Mouse (Mus musculus): ENCODE data around the gene Rad54l. TPM values are rescaled to one million over a fixed set of nuclear protein-coding genes. Genes with fewer than 3 reads are reported as not detected.

Gene Rad54l
- polyA plus RNA-seq (2012; rRNA removed; ENCODE audit: low replicate concordance) = 1.2 and 1.9 TPM in 2 replicates

DNA sequence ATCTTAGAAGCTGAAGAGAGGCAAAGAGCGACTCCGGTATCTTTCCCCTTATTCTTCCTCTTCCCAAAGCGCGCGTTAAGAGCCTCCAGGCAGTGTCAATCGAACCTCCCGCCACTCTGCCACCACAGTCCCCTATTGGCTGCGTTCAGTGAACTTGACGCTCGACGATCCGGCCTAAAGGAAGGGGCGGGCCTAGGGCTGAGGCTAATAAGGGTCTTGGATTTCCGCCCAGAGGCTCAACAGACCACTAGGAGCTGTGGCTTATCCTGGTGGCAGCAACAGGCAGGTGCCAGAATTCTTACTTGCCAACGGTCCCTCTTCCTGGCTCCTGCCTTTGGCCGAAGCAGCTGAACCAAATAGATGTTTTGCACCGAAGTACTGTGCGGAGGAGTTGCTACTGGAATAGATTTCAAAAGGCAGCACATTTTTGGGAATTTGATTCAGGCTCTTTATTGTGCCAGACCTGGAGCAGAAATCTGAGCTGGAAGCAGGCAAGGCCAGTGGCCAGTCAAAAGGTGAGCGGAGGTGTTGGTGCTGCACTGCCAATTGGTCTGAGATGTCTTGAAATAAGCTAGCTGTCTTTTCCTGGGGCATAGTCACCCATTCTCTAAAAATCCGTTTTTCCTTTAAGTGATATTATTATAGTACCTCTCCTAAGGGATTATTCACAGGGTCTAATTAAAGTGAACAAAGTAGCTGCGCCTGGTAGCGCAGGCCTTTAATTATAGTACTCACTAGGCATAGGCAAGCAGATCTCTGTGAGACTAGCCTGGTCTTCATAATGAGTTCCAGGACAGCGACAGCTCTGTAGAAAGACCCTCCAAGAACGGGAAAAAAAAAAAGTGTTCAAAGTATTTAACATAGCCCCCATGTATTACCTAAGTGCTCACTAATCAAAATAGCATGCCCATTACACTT lies at the start of gene Rad54l, which contains the start of gene Pomgnt1:
Gene Rad54l (minus strand): TSS at position 89 of the 918 bp plus-strand sequence.
Gene Pomgnt1 (plus strand): TSS at position 239 of the 918 bp plus-strand sequence.

DNA sequence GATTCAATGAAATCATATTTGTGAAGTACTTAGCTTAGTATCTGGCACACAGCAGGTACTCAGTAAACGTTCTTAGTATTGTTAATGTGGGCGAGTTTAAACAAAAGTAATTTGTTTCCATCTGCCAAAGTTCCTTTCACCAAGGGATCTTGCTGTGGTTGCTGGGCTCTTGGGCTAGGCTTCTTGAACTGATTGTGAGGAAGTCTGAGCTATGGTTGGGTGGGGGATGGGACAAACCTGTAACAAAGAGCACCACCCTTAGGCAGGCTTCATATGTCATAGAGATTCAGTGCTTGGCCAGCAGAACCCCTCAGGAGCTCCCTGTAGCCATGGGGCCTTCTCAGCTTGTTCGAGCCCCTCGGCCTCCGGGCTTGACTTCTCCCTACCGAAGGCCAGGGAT lies 49.6 kb upstream of the Rad54l start, which contains the start of the genes 1700042G07Rik and Gm49337:
Gene 1700042G07Rik (plus strand): TSS at position 301 of the 400 bp plus-strand sequence.
Gene Gm49337 (plus strand): TSS at position 313 of the 400 bp plus-strand sequence.

DNA sequence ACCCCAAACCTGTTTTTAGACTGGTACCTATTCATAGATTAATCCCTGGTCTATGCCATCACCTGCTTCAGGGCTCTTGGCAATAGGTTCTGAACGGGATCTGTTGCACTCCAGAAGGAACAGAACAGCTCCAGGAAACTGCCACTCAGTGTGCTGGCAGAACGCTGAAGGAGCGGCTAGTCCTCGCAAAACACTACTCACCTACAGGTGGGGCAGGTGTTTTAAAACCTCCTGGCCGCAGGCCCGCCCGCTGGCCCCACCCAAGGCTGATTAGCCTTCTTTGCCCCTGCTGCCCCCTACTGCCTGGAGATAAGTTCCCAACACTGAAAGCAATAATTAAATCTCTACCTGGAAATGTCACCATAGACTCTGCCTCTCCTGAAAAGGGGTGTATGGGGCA lies 43.9 kb upstream of the Rad54l start, which contains the start of gene Tspan1:
Gene Tspan1 (minus strand): TSS at position 198 of the 400 bp plus-strand sequence.

DNA sequence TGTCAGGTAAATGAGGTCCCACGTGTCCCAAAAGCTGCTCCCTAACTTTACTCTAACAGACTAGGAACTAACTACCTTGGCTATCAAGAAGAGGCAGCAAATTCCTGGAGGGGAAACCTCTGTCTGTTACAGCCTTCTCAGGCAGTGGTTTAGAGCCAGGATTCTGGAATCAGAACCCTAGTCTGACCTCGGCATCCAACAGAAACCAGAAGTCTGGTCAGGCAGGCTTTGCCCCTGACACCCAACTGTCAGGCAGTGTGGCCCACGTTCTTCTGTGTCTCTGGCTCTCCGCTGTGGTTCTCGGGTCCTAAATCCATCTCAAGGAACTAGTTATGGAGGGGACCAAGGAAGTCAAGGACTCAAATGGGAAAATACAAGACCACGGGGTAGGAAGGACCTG lies 27.7 kb upstream of the Rad54l start, which contains the start of gene Lurap1:
Gene Lurap1 (minus strand): TSS at position 101 of the 400 bp plus-strand sequence.

DNA sequence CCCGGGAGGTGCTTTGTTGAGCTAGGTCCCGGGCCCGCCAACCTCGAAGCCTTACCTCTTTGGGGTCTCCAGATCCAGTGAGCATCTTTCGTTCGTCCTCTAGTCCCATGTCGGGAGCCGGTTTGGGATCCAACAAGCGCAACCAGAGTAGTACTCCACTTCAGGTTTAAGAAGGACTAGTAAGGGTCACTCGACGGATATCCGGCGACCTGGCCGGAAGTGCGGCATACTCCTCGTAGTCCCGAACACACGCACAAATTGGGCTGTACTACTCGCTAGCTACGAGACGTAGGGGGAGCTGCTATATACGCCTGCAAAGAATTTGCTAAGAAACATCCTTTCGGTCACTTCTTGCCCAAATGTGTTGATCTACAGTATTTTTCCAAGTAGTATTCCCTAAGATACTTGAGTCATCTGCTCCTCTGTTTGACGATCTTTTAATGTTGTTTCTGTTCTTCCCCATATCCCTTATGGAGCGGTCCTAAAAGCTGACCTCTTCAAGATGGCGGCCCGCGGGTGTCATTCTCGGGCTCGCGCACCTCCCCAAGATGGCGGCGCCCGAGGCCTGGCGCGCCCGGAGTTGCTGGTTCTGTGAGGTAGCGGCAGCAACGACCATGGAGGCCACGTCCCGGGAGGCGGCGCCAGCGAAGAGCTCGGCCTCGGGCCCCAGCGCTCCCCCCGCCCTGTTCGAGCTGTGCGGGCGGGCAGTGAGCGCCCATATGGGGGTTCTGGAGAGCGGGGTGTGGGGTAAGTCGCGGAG lies 48.4 kb downstream of the Rad54l start, which contains the start of the genes Uqcrh and Lrrc41:
Gene Uqcrh (minus strand): TSS at position 211 of the 760 bp plus-strand sequence.
Gene Lrrc41 (plus strand): TSS at position 409 of the 760 bp plus-strand sequence.

DNA sequence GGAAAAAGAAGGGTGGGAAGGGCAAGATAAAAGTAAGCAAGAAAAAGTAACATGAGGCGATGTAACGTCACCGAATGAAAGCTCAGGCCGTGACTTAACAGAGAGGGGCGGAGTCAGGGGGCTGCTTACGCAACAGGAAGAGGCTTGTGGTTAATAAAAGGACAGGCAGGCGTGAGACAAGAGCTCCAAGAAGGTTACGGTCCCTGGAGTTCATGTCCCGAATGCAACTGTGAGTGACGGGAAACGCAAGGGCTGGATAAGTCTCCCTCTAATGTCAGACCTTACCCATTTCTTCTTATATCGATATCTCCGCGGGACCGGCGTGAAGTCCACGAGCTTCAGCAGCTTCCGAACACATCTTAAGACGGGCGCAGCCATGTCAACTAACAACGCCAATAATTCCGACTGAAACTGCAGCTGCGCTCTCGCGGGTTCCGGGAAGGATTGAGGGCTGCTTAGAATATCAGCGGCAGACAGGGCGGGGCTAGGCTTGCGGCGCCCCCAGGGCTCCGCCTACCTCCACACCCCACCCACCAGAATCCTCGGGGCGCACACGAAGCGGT lies 70.0 kb downstream of the Rad54l start, which contains the start of gene Nsun4:
Gene Nsun4 (minus strand): TSS at position 478 of the 563 bp plus-strand sequence.

Other genes starting within 250 kb of the Rad54l start
- not detected in 2 replicates for gene Kncn, start 239.3 kb downstream of the Rad54l start, polyA plus RNA-seq (2012; rRNA removed; ENCODE audit: low replicate concordance)
- gene 6430628N08Rik, start 233.0 kb downstream of the Rad54l start, polyA plus RNA-seq (2012; rRNA removed; ENCODE audit: low replicate concordance) = not detected in 2 replicates
- gene Dmbx1, start 183.8 kb downstream of the Rad54l start, polyA plus RNA-seq (2012; rRNA removed; ENCODE audit: low replicate concordance) = not detected in 2 replicates
- 63.8 and 137 TPM in 2 replicates for gene Faah, start 105.8 kb downstream of the Rad54l start, polyA plus RNA-seq (2012; rRNA removed; ENCODE audit: low replicate concordance)
- 4.7 and 5.1 TPM in 2 replicates for gene Nsun4, start 69.8 kb downstream of the Rad54l start, polyA plus RNA-seq (2012; rRNA removed; ENCODE audit: low replicate concordance)
- gene Uqcrh, start 48.6 kb downstream of the Rad54l start, polyA plus RNA-seq (2012; rRNA removed; ENCODE audit: low replicate concordance) = 57.7 and 72.0 TPM in 2 replicates
- gene Lrrc41, start 48.4 kb downstream of the Rad54l start, polyA plus RNA-seq (2012; rRNA removed; ENCODE audit: low replicate concordance) = 71.8 and 77.1 TPM in 2 replicates
- gene Pomgnt1, start 150 bp upstream of the Rad54l start, polyA plus RNA-seq (2012; rRNA removed; ENCODE audit: low replicate concordance) = 11.5 and 13.8 TPM in 2 replicates
- 0.58 and 0.90 TPM in 2 replicates for gene Lurap1, start 27.6 kb upstream of the Rad54l start, polyA plus RNA-seq (2012; rRNA removed; ENCODE audit: low replicate concordance)
- gene Tspan1, start 43.9 kb upstream of the Rad54l start, polyA plus RNA-seq (2012; rRNA removed; ENCODE audit: low replicate concordance) = 16.3 TPM in 2 replicates
- gene 1700042G07Rik, start 49.7 kb upstream of the Rad54l start, polyA plus RNA-seq (2012; rRNA removed; ENCODE audit: low replicate concordance) = not detected in 2 replicates
- not detected in 2 replicates for gene Gm49337, start 49.7 kb upstream of the Rad54l start, polyA plus RNA-seq (2012; rRNA removed; ENCODE audit: low replicate concordance)
- gene Pik3r3, start 97.9 kb upstream of the Rad54l start, polyA plus RNA-seq (2012; rRNA removed; ENCODE audit: low replicate concordance) = 2.9 and 6.9 TPM in 2 replicates

All from duodenum, adult 2 months (tissue).